Mouse (Mus musculus) liver, adult 2 months (tissue): ENCODE measurements around the gene Fam19a3. TPM values are rescaled to one million over a fixed set of nuclear protein-coding genes. Genes with fewer than 3 reads are reported as not detected.
A peak's percentile ranks its signal among the peaks of the same experiment; 100 is the strongest.

Source experiments
- DNase-seq: peaks from one replicate; pipeline ENCODE4 v3.0.0-alpha.2; 2011; ENCODE audit warnings: low read depth, low spot score; ENCODE audit errors: extremely low read depth
- H3K27ac ChIP-seq: fragments of 200-500 bp; replicated peaks from 2 replicates; pipeline ENCODE4 v1.5.1; 2012; ENCODE audit warnings: low read depth, mild to moderate bottlenecking, control low read depth, inconsistent platforms, low read length; ENCODE audit not compliant: insufficient read depth
- H3K27me3 ChIP-seq: fragments of 200-500 bp; 2 replicates; pipeline ENCODE4 v1.6.1; 2012; ENCODE audit warnings: mild to moderate bottlenecking, moderate library complexity, low read length, inconsistent platforms; ENCODE audit not compliant: control insufficient read depth, insufficient read depth
- H3K36me3 ChIP-seq: fragments of 200-500 bp; 2 replicates; pipeline ENCODE4 v1.6.1; 2012; ENCODE audit warnings: low read length, inconsistent platforms; ENCODE audit not compliant: control insufficient read depth, insufficient read depth
- H3K4me1 ChIP-seq: fragments of 200-500 bp; 2 replicates; pipeline ENCODE4 v1.6.1; 2011; ENCODE audit warnings: low read length; ENCODE audit not compliant: control insufficient read depth, insufficient read depth
- H3K4me3 ChIP-seq: fragments of 200-500 bp; 2 replicates; pipeline ENCODE4 v1.5.1; 2011; ENCODE audit warnings: low read depth, mild to moderate bottlenecking, control low read depth, low read length, moderate library complexity; ENCODE audit not compliant: insufficient read depth
- H3K79me2 ChIP-seq: fragments of 200-500 bp; 2 replicates; pipeline ENCODE4 v1.6.1; 2012; ENCODE audit warnings: inconsistent platforms, mild to moderate bottlenecking, low read length, moderate library complexity; ENCODE audit not compliant: control insufficient read depth, insufficient read depth
- H3K9ac ChIP-seq: fragments of 200-500 bp; 2 replicates; pipeline ENCODE4 v1.6.1; 2012; ENCODE audit warnings: low read depth, mild to moderate bottlenecking, control low read depth, inconsistent platforms, low read length
- CTCF ChIP-seq: fragments of 200-500 bp; IDR thresholded peaks from 2 replicates; pipeline ENCODE4 v1.5.1; 2011; ENCODE audit warnings: low read depth, low read length, control low read depth
- POLR2A ChIP-seq: fragments of 200-500 bp; IDR thresholded peaks from 2 replicates; pipeline ENCODE4 v1.6.1; 2011; ENCODE audit warnings: low read length, control low read depth; ENCODE audit not compliant: insufficient read depth; ENCODE audit errors: extremely low read depth
- WGBS: fragments of 180-500 bp; shearing (Covaris S2); methylation state at CpG from one replicate; pipeline ENCODE4 v1.1.7; 2018; 5-methylcytosine and 5-hydroxymethylcytosine counted together
- polyA plus RNA-seq: library from polyadenylated mRNA; depleted of rRNA; stranded (reverse); fragments of >200 nt; gene quantifications from 2 replicates; pipeline ENCODE4 v1.2.3, GENCODE M21; 2012; rRNA removed
- total RNA-seq: library from RNA; depleted of rRNA; stranded (reverse); fragments of >200 nt; gene quantifications from 2 replicates; pipeline ENCODE4 v1.2.3, GENCODE M21; 2014; rRNA removed

Gene Fam19a3
- total RNA-seq (under 0.01 and 0.07 TPM in 2 replicates), polyA plus RNA-seq (0.04 and 0.05 TPM in 2 replicates)

GRCm38 (mm10) chr3:104781471-104781903 is at the start of gene Fam19a3:
Fam19a3 (minus strand) TSS chr3:104781840.
- 2% methylated on average over 26 of the region's 26 CpGs for WGBS
- TF ChIP-seq POLR2A (no peak), CTCF (no peak)
- Histone ChIP-seq H3K9ac (peak within 1 kb of the TSS; percentile 55), H3K27me3 (peaks cover 9% of the 10 kb centered on the region), H3K79me2 (no peaks in the 10 kb centered on the region), H3K27ac (no peak within 1 kb of the TSS), H3K4me1 (peaks cover 5% of the 10 kb centered on the region; the same call in 1 of the 2 replicates), H3K36me3 (no peaks in the 10 kb centered on the region), H3K4me3 (peak within 1 kb of the TSS; percentile 62; the same call in 1 of the 2 replicates)
- no peak for DNase-seq

GRCm38 (mm10) chr3:104822413-104822812 is 40.8 kb upstream of the Fam19a3 start:
- H3K36me3 ChIP-seq, result peaks cover 15% of the 10 kb centered on the region
- WGBS, result 53% methylated on average over 3 of the region's 3 CpGs
- DNase-seq, result no peak
- H3K27ac ChIP-seq, result no peak overlapping the region
- peaks cover 6% of the 10 kb centered on the region; the same call in 1 of the 2 replicates for H3K4me1 ChIP-seq
- no peak for TF ChIP-seq POLR2A
- no peak for TF ChIP-seq CTCF
- no peaks in the 10 kb centered on the region for H3K79me2 ChIP-seq
- no peak overlapping the region for H3K4me3 ChIP-seq
- no peak overlapping the region for H3K9ac ChIP-seq
- H3K27me3 ChIP-seq, result no peaks in the 10 kb centered on the region

- Histone ChIP-seq H3K36me3 (peaks cover 7% of the 10 kb centered on the region), H3K79me2 (peaks cover 5% of the 10 kb centered on the region; the same call in 1 of the 2 replicates), H3K27ac (no peak overlapping the region), H3K27me3 (no peaks in the 10 kb centered on the region), H3K9ac (no peak overlapping the region), H3K4me1 (peaks cover 8% of the 10 kb centered on the region; the same call in 1 of the 2 replicates), H3K4me3 (no peak overlapping the region)
- no peak for DNase-seq
- 82% methylated on average over 1 of the region's 1 CpGs for WGBS
- TF ChIP-seq CTCF (no peak), POLR2A (no peak)
These were observed 38.8 kb upstream of the Fam19a3 start for GRCm38 (mm10) chr3:104820426-104820825.

- peak overlapping the region; percentile 74 for H3K27ac ChIP-seq
- peak overlapping the region; percentile 94 for H3K4me3 ChIP-seq
- peaks cover 8% of the 10 kb centered on the region; the same call in 1 of the 2 replicates for H3K4me1 ChIP-seq
- H3K9ac ChIP-seq, result peak overlapping the region; percentile 92
- H3K79me2 ChIP-seq, result peaks cover 8% of the 10 kb centered on the region; the same call in 1 of the 2 replicates
- TF ChIP-seq POLR2A (no peak), CTCF (no peak)
- 3% methylated on average over 3 of the region's 3 CpGs for WGBS
- no peaks in the 10 kb centered on the region for H3K27me3 ChIP-seq
- DNase-seq, result no peak
- peaks cover 6% of the 10 kb centered on the region for H3K36me3 ChIP-seq
These were observed 37.1 kb upstream of the Fam19a3 start for GRCm38 (mm10) chr3:104818749-104819134.

- peak within 1 kb of the TSS; percentile 92 for H3K9ac ChIP-seq
- TF ChIP-seq CTCF (no peak), POLR2A (0 out of 2 replicates have a peak, but pooled peaks have one; percentile 17)
- peak within 1 kb of the TSS; percentile 94 for H3K4me3 ChIP-seq
- H3K36me3 ChIP-seq, result peaks cover 6% of the 10 kb centered on the region
- peak within 1 kb of the TSS; percentile 74 for H3K27ac ChIP-seq
- under 1% methylated on average over 40 of the region's 40 CpGs for WGBS
- no peaks in the 10 kb centered on the region for H3K27me3 ChIP-seq
- H3K4me1 ChIP-seq, result peaks cover 8% of the 10 kb centered on the region; the same call in 1 of the 2 replicates
- peaks cover 8% of the 10 kb centered on the region; the same call in 1 of the 2 replicates for H3K79me2 ChIP-seq
- peak; percentile 73 for DNase-seq
These were observed 36.5 kb upstream of the Fam19a3 start, which contains the start of gene Mov10 for GRCm38 (mm10) chr3:104817991-104818748. Mov10 (minus strand) TSS chr3:104818563.
